In the genomic region with DNA sequence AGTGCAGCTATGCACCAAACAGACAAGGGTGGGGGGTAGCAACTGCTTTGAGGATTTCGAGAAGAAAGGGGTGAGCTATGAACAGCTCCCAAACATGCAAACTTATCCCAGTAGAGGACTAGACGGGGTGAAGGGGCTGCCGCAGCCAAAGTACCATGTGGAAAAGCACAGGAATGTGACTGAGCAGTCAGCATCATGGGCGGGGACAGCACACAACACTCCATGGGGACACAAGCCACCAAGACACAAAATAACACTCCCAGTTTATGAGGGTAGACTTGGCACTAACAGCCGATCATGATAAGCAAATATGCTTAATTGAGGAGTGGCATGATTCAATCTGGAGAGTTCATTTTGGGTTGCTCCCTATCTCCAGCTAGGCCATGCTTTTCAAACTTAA, we compare ENCODE assay signal across 34 mouse cellular contexts. TPM values are rescaled to one million over a fixed set of nuclear protein-coding genes. Genes with fewer than 3 reads are reported as not detected.
"Had no signal": no experiment of that assay in that cellular context is flagged by ENCODE, and none has a peak within 500 bp of the region (broad histone marks: within the 10 kb centered on the region; RNA-seq: fewer than 3 reads in every experiment).

No protein-coding gene starts in this region.

- H3K36me3 ChIP-seq: heart, embryonic 10.5 days; heart, embryonic 12.5 days; heart, embryonic 13.5 days; heart, embryonic 15.5 days; hindbrain, embryonic 10.5 days; hindbrain, embryonic 12.5 days; hindbrain, embryonic 13.5 days; hindbrain, embryonic 15.5 days; intestine, embryonic 15.5 days; kidney, embryonic 15.5 days had no signal

- H3K4me1 ChIP-seq: hindbrain, embryonic 10.5 days; hindbrain, embryonic 15.5 days; intestine, embryonic 15.5 days had no signal

- H3K9ac ChIP-seq: heart, embryonic 12.5 days; heart, embryonic 13.5 days; heart, embryonic 15.5 days; hindbrain, embryonic 12.5 days; hindbrain, embryonic 13.5 days; hindbrain, embryonic 14.5 days; hindbrain, embryonic 15.5 days; intestine, embryonic 15.5 days; kidney, embryonic 15.5 days had no signal

- ATAC-seq: hindbrain, embryonic 16.5 days; hindbrain, postnatal 0 days; inflammation-experienced regulatory T-cells, adult 6 months; intestine, embryonic 15.5 days; intestine, embryonic 16.5 days; intestine, postnatal 0 days had no signal

- H3K27me3 ChIP-seq: heart, embryonic 15.5 days; hindbrain, embryonic 12.5 days; hindbrain, embryonic 13.5 days; hindbrain, embryonic 15.5 days; intestine, embryonic 15.5 days; kidney, embryonic 15.5 days had no signal

- H3K4me2 ChIP-seq: heart, embryonic 11.5 days; heart, embryonic 12.5 days; heart, embryonic 13.5 days; heart, embryonic 15.5 days; hindbrain, embryonic 12.5 days; hindbrain, embryonic 13.5 days; hindbrain, embryonic 14.5 days; hindbrain, embryonic 15.5 days; intestine, embryonic 15.5 days; kidney, embryonic 15.5 days had no signal

- DNase-seq: heart, adult 2 months; heart, postnatal 10 days; heart, postnatal 14 days; heart, postnatal 36 days; heart, postnatal 4 days; kidney, adult 11 months; kidney, adult 18-20 months; kidney, postnatal 10 days; kidney, postnatal 25 days; kidney, postnatal 36 days; kidney, postnatal 4 days; layer of hippocampus, adult 9-11 months; layer of hippocampus, postnatal 36 days had no signal

- H3K4me3 ChIP-seq: heart, adult 2 months; heart, embryonic 10.5 days; heart, embryonic 12.5 days; heart, embryonic 13.5 days; heart, embryonic 15.5 days; hindbrain, embryonic 10.5 days; hindbrain, embryonic 12.5 days; hindbrain, embryonic 13.5 days; hindbrain, embryonic 15.5 days; intestine, embryonic 15.5 days; kidney, embryonic 15.5 days; layer of hippocampus, adult 2 months; left cerebral cortex, adult 2 months had no signal

- H3K9me3 ChIP-seq: heart, embryonic 10.5 days; heart, embryonic 12.5 days; heart, embryonic 13.5 days; heart, embryonic 15.5 days; hindbrain, embryonic 10.5 days; hindbrain, embryonic 12.5 days; hindbrain, embryonic 13.5 days; hindbrain, embryonic 15.5 days; intestine, embryonic 15.5 days; kidney, embryonic 15.5 days had no signal

- H3K27ac ChIP-seq: heart, adult 2 months; heart, embryonic 10.5 days; heart, embryonic 13.5 days; heart, embryonic 15.5 days; hindbrain, embryonic 10.5 days; hindbrain, embryonic 12.5 days; hindbrain, embryonic 13.5 days; hindbrain, embryonic 14.5 days; hindbrain, embryonic 15.5 days; hindbrain, postnatal 0 days; intestine, embryonic 15.5 days; kidney, embryonic 15.5 days; kidney, postnatal 0 days; layer of hippocampus, adult 2 months; left cerebral cortex, adult 2 months had no signal

RNA-seq across cellular contexts. Expression of gene Col4a3, which starts 42.8 kb away (rescaled TPM):
- total RNA-seq: hematopoietic stem cell, adult 5-6 weeks had no signal

RNA-seq across cellular contexts. Expression of gene Col4a4, which starts 42.8 kb away (rescaled TPM):
- total RNA-seq: hematopoietic stem cell, adult 5-6 weeks had no signal
